Mouse (Mus musculus) CD4-positive, CD25-positive, alpha-beta regulatory T cell, adult 4 months (primary cell): ENCODE measurements around the gene Mon1b. TPM values are rescaled to one million over a fixed set of nuclear protein-coding genes. Genes with fewer than 3 reads are reported as not detected.

Experiments used
- ATAC-seq: one replicate; pipeline ENCODE4 v1.8.0; 2017
- polyA plus RNA-seq, 2 experiments: library from polyadenylated mRNA; unstranded; fragments of 100-300 nt; shearing (Covaris generic); gene quantifications; one replicate each; pipeline ENCODE4 v1.2.1; 2017

The Mon1b gene
- polyA plus RNA-seq, 2 experiments from 2014 or later, result 15.0 to 27.9 TPM

GRCm38 (mm10) chr8:113674611-113675010 lies 39.2 kb downstream of the Mon1b start:
- ATAC-seq, result no peak

GRCm38 (mm10) chr8:113675281-113675680 lies 39.9 kb downstream of the Mon1b start:
- no peak for ATAC-seq

GRCm38 (mm10) chr8:113676811-113677210 lies 41.4 kb downstream of the Mon1b start:
- ATAC-seq, result no peak

- peak; percentile 88 for ATAC-seq
Measured at GRCm38 (mm10) chr8:113679361-113679760, 44.0 kb downstream of the Mon1b start.

- ATAC-seq, result no peak
Measured at GRCm38 (mm10) chr8:113687889-113688542, 52.6 kb downstream of the Mon1b start.

GRCm38 (mm10) chr8:113688543-113688915 lies 53.1 kb downstream of the Mon1b start:
- no peak for ATAC-seq

GRCm38 (mm10) chr8:113691622-113692343 lies 56.4 kb downstream of the Mon1b start:
- ATAC-seq, result no peak

Other genes with a start within 250 kb of the Mon1b start
- gene Syce1l, start 7.6 kb downstream of the Mon1b start, polyA plus RNA-seq, result not detected
- not detected for gene Adamts18, start 213.2 kb downstream of the Mon1b start, polyA plus RNA-seq